Mouse (Mus musculus): ENCODE measurements around the gene Ddn. TPM values are rescaled to one million over a fixed set of nuclear protein-coding genes. Genes with fewer than 3 reads are reported as not detected.

The Ddn gene
- polyA plus RNA-seq, 1 experiment from 2014 or later: 0.48 TPM

GRCm38 (mm10) chr15:98796803-98797595 lies 12.3 kb downstream of the Ddn start:
- H3K9ac ChIP-seq (ENCODE audit: low read length): peak overlapping the region; percentile 18; the same call in 1 of the 2 replicates
- H3K27ac ChIP-seq (ENCODE audit: low read depth, low read length): no peak overlapping the region
- peak; percentile 57 for DNase-seq (ENCODE audit: low spot score)
- H3K36me3 ChIP-seq (ENCODE audit: control insufficient read depth, insufficient read depth, low read length): no peaks in the 10 kb centered on the region
- H3K4me3 ChIP-seq (ENCODE audit: low read depth, low read length): no peak overlapping the region
- H3K4me2 ChIP-seq (ENCODE audit: low read depth): no peak overlapping the region; the same call in 1 of the 2 replicates
- no peak for ATAC-seq (ENCODE audit: insufficient read depth, low FRiP score, low TSS enrichment)
- peaks cover 93% of the 10 kb centered on the region for H3K27me3 ChIP-seq (ENCODE audit: control insufficient read depth, insufficient read depth, low read length)
- WGBS: 4% methylated on average over 12 of the region's 13 CpGs
- no peaks in the 10 kb centered on the region for H3K9me3 ChIP-seq (ENCODE audit: control insufficient read depth, low read length)
- peaks cover 29% of the 10 kb centered on the region for H3K4me1 ChIP-seq (ENCODE audit: control insufficient read depth, insufficient read depth, low read length)

DNA sequence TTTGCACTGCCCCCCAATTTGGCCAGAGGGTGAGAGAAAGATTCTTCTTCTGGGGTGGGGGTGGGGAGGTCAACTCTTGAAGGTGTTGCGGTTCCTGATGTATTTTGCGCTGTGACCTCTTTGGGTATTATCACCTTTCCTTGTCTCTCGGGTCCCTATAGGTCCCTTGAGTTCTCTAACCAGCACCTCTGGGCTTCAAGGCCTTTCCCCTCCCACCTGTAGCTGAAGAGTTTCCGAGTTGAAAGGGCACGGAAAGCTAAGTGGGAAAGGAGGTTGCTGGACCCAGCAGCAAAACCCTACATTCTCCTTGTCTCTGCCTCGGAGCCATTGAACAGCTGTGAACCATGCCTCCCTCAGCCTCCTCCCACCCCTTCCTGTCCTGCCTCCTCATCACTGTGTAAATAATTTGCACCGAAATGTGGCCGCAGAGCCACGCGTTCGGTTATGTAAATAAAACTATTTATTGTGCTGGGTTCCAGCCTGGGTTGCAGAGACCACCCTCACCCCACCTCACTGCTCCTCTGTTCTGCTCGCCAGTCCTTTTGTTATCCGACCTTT lies 16.1 kb downstream of the Ddn start:
- Histone ChIP-seq H3K4me3 (ENCODE audit: low read depth, low read length) (peak overlapping the region; percentile 23), H3K4me2 (ENCODE audit: low read depth) (peak overlapping the region; percentile 31), H3K27me3 (ENCODE audit: control insufficient read depth, insufficient read depth, low read length) (peaks cover 96% of the 10 kb centered on the region), H3K9ac (ENCODE audit: low read length) (no peak overlapping the region), H3K27ac (ENCODE audit: low read depth, low read length) (no peak overlapping the region), H3K4me1 (ENCODE audit: control insufficient read depth, insufficient read depth, low read length) (peaks cover 30% of the 10 kb centered on the region), H3K9me3 (ENCODE audit: control insufficient read depth, low read length) (no peaks in the 10 kb centered on the region), H3K36me3 (ENCODE audit: control insufficient read depth, insufficient read depth, low read length) (no peaks in the 10 kb centered on the region; the same call in 1 of the 2 replicates)
- 4% methylated on average over 13 of the region's 13 CpGs for WGBS
- DNase-seq (ENCODE audit: low spot score) (peak; percentile 28), ATAC-seq (ENCODE audit: insufficient read depth, low FRiP score, low TSS enrichment) (no peak)

DNA sequence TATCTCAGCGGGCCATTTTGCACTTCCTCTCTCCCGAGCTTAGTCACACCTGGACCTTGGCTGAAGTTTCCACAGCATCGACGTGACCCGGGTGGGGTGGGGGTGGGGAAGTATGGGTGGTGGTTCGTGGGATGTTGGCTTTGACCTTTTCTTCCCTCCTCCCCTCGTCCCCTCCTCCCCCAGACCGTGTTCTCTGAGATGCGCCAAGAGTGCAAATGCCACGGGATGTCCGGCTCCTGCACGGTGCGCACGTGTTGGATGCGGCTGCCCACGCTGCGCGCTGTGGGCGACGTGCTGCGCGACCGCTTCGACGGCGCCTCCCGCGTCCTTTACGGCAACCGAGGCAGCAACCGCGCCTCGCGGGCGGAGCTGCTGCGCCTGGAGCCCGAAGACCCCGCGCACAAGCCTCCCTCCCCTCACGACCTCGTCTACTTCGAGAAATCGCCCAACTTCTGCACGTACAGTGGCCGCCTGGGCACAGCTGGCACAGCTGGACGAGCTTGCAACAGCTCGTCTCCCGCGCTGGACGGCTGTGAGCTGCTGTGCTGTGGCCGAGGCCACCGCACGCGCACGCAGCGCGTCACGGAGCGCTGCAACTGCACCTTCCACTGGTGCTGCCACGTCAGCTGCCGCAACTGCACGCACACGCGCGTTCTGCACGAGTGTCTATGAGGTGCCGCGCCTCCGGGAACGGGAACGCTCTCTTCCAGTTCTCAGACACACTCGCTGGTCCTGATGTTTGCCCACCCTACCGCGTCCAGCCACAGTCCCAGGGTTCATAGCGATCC lies 16.9 kb downstream of the Ddn start:
- peak overlapping the region; percentile 23 for H3K4me3 ChIP-seq (ENCODE audit: low read depth, low read length)
- peak overlapping the region; percentile 31 for H3K4me2 ChIP-seq (ENCODE audit: low read depth)
- no peaks in the 10 kb centered on the region for H3K9me3 ChIP-seq (ENCODE audit: control insufficient read depth, low read length)
- peak; percentile 35 for DNase-seq (ENCODE audit: low spot score)
- H3K27me3 ChIP-seq (ENCODE audit: control insufficient read depth, insufficient read depth, low read length): peaks cover 96% of the 10 kb centered on the region
- H3K9ac ChIP-seq (ENCODE audit: low read length): 0 out of 2 replicates have a peak overlapping the region, but pooled peaks have one; percentile 4
- no peaks in the 10 kb centered on the region; the same call in 1 of the 2 replicates for H3K36me3 ChIP-seq (ENCODE audit: control insufficient read depth, insufficient read depth, low read length)
- peaks cover 30% of the 10 kb centered on the region for H3K4me1 ChIP-seq (ENCODE audit: control insufficient read depth, insufficient read depth, low read length)
- ATAC-seq (ENCODE audit: insufficient read depth, low FRiP score, low TSS enrichment): no peak
- WGBS: 1% methylated on average over 74 of the region's 75 CpGs
- no peak overlapping the region for H3K27ac ChIP-seq (ENCODE audit: low read depth, low read length)

DNA sequence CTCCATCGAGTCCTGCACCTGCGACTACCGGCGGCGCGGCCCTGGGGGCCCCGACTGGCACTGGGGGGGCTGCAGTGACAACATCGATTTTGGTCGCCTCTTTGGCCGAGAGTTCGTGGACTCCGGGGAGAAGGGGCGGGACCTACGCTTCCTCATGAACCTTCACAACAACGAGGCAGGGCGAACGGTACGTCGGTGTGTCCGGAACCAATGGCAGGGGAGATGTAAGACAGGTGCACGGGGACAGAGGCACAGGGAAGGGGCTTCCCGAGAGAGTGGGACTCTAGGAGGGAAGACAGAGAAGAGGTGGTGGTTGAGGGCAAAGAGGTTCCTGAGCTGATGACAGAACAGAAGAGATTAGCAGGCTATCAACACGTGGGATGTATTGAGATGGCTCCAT lies 17.5 kb downstream of the Ddn start:
- H3K36me3 ChIP-seq (ENCODE audit: control insufficient read depth, insufficient read depth, low read length): no peaks in the 10 kb centered on the region; the same call in 1 of the 2 replicates
- H3K4me3 ChIP-seq (ENCODE audit: low read depth, low read length): peak overlapping the region; percentile 27
- H3K4me2 ChIP-seq (ENCODE audit: low read depth): peak overlapping the region; percentile 25; the same call in 1 of the 2 replicates
- WGBS: under 1% methylated on average over 23 of the region's 23 CpGs
- no peak for ATAC-seq (ENCODE audit: insufficient read depth, low FRiP score, low TSS enrichment)
- H3K27me3 ChIP-seq (ENCODE audit: control insufficient read depth, insufficient read depth, low read length): peaks cover 94% of the 10 kb centered on the region
- peaks cover 25% of the 10 kb centered on the region for H3K4me1 ChIP-seq (ENCODE audit: control insufficient read depth, insufficient read depth, low read length)
- peak; percentile 13 for DNase-seq (ENCODE audit: low spot score)
- no peak overlapping the region; the same call in 1 of the 2 replicates for H3K9ac ChIP-seq (ENCODE audit: low read length)
- H3K9me3 ChIP-seq (ENCODE audit: control insufficient read depth, low read length): no peaks in the 10 kb centered on the region
- H3K27ac ChIP-seq (ENCODE audit: low read depth, low read length): no peak overlapping the region

- Histone ChIP-seq H3K4me2 (ENCODE audit: low read depth) (peak overlapping the region; percentile 25), H3K4me1 (ENCODE audit: control insufficient read depth, insufficient read depth, low read length) (peaks cover 20% of the 10 kb centered on the region; the same call in 1 of the 2 replicates), H3K27me3 (ENCODE audit: control insufficient read depth, insufficient read depth, low read length) (peaks cover 88% of the 10 kb centered on the region), H3K36me3 (ENCODE audit: control insufficient read depth, insufficient read depth, low read length) (no peaks in the 10 kb centered on the region; the same call in 1 of the 2 replicates), H3K9ac (ENCODE audit: low read length) (peak overlapping the region; percentile 26), H3K9me3 (ENCODE audit: control insufficient read depth, low read length) (no peaks in the 10 kb centered on the region), H3K27ac (ENCODE audit: low read depth, low read length) (no peak overlapping the region), H3K4me3 (ENCODE audit: low read depth, low read length) (peak overlapping the region; percentile 27)
- DNase-seq (ENCODE audit: low spot score) (peak; percentile 49), ATAC-seq (ENCODE audit: insufficient read depth, low FRiP score, low TSS enrichment) (no peak)
- 1% methylated on average over 12 of the region's 12 CpGs for whole genome bisulfite sequencing
These were observed 18.1 kb downstream of the Ddn start for GRCm38 (mm10) chr15:98791221-98791620.

DNA sequence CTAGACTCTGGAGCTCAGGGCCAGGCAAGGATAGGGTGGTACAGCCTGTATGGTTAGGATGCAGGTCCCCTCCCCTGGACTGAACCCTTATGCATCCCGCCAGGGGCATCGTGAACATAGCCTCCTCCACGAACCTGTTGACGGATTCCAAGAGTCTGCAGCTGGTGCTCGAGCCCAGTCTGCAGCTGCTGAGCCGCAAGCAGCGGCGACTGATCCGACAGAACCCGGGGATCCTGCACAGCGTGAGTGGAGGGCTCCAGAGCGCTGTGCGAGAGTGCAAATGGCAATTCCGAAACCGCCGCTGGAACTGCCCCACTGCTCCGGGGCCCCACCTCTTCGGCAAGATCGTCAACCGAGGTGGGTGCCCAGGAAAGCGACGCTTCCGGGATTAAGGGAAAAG lies 18.5 kb downstream of the Ddn start:
- no peak overlapping the region for H3K27ac ChIP-seq (ENCODE audit: low read depth, low read length)
- no peak for DNase-seq (ENCODE audit: low spot score)
- no peaks in the 10 kb centered on the region for H3K9me3 ChIP-seq (ENCODE audit: control insufficient read depth, low read length)
- no peak for ATAC-seq (ENCODE audit: insufficient read depth, low FRiP score, low TSS enrichment)
- peak overlapping the region; percentile 25 for H3K4me2 ChIP-seq (ENCODE audit: low read depth)
- no peaks in the 10 kb centered on the region; the same call in 1 of the 2 replicates for H3K36me3 ChIP-seq (ENCODE audit: control insufficient read depth, insufficient read depth, low read length)
- H3K27me3 ChIP-seq (ENCODE audit: control insufficient read depth, insufficient read depth, low read length): peaks cover 83% of the 10 kb centered on the region
- H3K4me3 ChIP-seq (ENCODE audit: low read depth, low read length): peak overlapping the region; percentile 27
- H3K4me1 ChIP-seq (ENCODE audit: control insufficient read depth, insufficient read depth, low read length): peaks cover 20% of the 10 kb centered on the region; the same call in 1 of the 2 replicates
- peak overlapping the region; percentile 26 for H3K9ac ChIP-seq (ENCODE audit: low read length)
- 0% methylated on average over 23 of the region's 23 CpGs for WGBS

DNA sequence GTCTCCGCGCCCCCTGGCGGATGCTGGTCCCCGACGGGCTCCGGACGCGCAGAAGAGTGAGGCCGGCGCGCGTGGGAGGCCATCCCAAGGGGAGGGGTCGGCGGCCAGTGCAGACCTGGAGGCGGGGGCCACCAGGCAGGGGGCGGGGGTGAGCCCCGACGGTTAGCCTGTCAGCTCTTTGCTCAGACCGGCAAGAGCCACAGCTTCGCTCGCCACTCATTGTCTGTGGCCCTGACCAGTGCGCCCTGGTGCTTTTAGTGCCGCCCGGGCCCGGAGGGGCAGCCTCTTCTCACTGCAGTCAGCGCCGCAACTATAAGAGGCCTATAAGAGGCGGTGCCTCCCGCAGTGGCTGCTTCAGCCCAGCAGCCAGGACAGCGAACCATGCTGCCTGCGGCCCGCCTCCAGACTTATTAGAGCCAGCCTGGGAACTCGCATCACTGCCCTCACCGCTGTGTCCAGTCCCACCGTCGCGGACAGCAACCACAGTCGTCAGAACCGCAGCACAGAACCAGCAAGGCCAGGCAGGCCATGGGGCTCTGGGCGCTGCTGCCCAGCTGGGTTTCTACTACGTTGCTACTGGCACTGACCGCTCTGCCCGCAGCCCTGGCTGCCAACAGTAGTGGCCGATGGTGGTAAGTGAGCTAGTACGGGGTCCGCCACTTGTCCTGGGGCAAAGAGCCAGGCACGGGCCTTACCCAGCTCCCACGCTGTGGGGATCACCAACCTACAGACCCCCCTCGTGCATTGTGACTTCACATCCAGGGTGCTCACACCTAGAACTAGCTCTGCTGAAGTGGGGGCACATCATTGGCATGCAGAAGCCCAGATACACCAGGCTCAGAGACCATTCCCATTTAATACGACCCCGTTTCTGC lies 19.4 kb downstream of the Ddn start, which contains the start of gene Wnt1:
TSS of gene Wnt1 (plus strand) at position 197 of the 875 bp plus-strand sequence.
- peak within 1 kb of the TSS; percentile 26; the same call in 1 of the 2 replicates for H3K9ac ChIP-seq (ENCODE audit: low read length)
- no peaks in the 10 kb centered on the region for H3K9me3 ChIP-seq (ENCODE audit: control insufficient read depth, low read length)
- peaks cover 20% of the 10 kb centered on the region; the same call in 1 of the 2 replicates for H3K4me1 ChIP-seq (ENCODE audit: control insufficient read depth, insufficient read depth, low read length)
- peak within 1 kb of the TSS; percentile 27 for H3K4me3 ChIP-seq (ENCODE audit: low read depth, low read length)
- H3K36me3 ChIP-seq (ENCODE audit: control insufficient read depth, insufficient read depth, low read length): no peaks in the 10 kb centered on the region; the same call in 1 of the 2 replicates
- H3K27ac ChIP-seq (ENCODE audit: low read depth, low read length): no peak within 1 kb of the TSS
- WGBS: 2% methylated on average over 51 of the region's 51 CpGs
- H3K27me3 ChIP-seq (ENCODE audit: control insufficient read depth, insufficient read depth, low read length): peaks cover 77% of the 10 kb centered on the region
- peak within 1 kb of the TSS; percentile 25 for H3K4me2 ChIP-seq (ENCODE audit: low read depth)
- ATAC-seq (ENCODE audit: insufficient read depth, low FRiP score, low TSS enrichment) (no peak), DNase-seq (ENCODE audit: low spot score) (peak; percentile 71)

Measured in neural tube, embryonic 11.5 days (tissue).